Mouse (Mus musculus) midbrain, embryonic 12.5 days (tissue): ENCODE results near the gene Cadm4. TPM values are rescaled to one million over a fixed set of nuclear protein-coding genes. Genes with fewer than 3 reads are reported as not detected.

Experiments
- ATAC-seq: fragments of 200-750 bp; cut with Nextera tagmentation; 2 replicates; pipeline ENCODE4 v1.8.0; 2017; ENCODE audit warnings: low read depth, moderate TSS enrichment, moderate library complexity; ENCODE audit not compliant: low FRiP score
- H3K27ac ChIP-seq: fragments of 300-500 bp; sonication (generic); replicated peaks from 2 replicates; pipeline ENCODE4 v1.5.1; 2016; ENCODE audit warnings: mild to moderate bottlenecking
- H3K27me3 ChIP-seq: fragments of 300-500 bp; sonication (generic); 2 replicates; pipeline ENCODE4 v1.6.1; 2016; ENCODE audit warnings: mild to moderate bottlenecking
- H3K36me3 ChIP-seq: fragments of 300-500 bp; sonication (generic); 2 replicates; pipeline ENCODE4 v1.6.1; 2016
- H3K4me1 ChIP-seq: fragments of 300-500 bp; sonication (generic); 2 replicates; pipeline ENCODE4 v1.6.1; 2016
- H3K4me2 ChIP-seq: fragments of 300-500 bp; sonication (generic); replicated peaks from 2 replicates; pipeline ENCODE4 v1.6.1; 2016; ENCODE audit warnings: mild to moderate bottlenecking, moderate library complexity
- H3K4me3 ChIP-seq: fragments of 300-500 bp; sonication (generic); 2 replicates; pipeline ENCODE4 v1.5.1; 2016; ENCODE audit warnings: mild to moderate bottlenecking
- H3K9ac ChIP-seq: fragments of 300-500 bp; sonication (generic); replicated peaks from 2 replicates; pipeline ENCODE4 v1.6.1; 2016; ENCODE audit warnings: mild to moderate bottlenecking, moderate library complexity
- H3K9me3 ChIP-seq: fragments of 300-500 bp; sonication (generic); 2 replicates; pipeline ENCODE4 v1.6.1; 2016; ENCODE audit warnings: mild to moderate bottlenecking
- WGBS: fragments of 180-500 bp; shearing (Covaris S2); methylation state at CpG from one replicate; pipeline ENCODE4 v1.1.7; 2016; 5-methylcytosine and 5-hydroxymethylcytosine counted together
- polyA plus RNA-seq: library from polyadenylated mRNA; unstranded; fragments of >200 nt; fragmentation: Nextera tagmentation; extraction: Ambion mirVana; gene quantifications from 2 replicates; pipeline ENCODE4 v1.2.1, GENCODE M21; 2016

The Cadm4 gene
- polyA plus RNA-seq, 1 experiment from 2014 or later: 43.6 TPM

DNA sequence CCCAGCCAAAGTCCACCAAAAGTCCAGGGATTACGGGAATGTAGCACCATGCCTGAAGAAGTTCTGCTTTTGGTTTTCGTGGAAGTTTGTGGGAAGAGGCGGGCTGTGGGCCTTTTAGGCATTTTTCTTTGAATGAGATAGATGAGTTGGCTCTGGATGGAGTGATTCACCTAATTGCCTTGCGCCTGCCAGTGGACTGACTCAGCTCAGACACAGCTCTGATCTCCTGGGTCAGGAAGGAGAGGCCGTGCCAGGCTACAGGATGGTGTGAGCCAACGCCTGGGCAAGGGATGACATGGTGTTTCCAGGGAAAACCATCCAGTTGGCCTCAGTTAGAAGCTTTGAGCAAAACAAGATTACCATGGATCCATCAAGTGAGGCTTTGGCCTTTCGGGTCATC is 11.5 kb upstream of the Cadm4 start:
- Histone ChIP-seq H3K9ac (no peak overlapping the region), H3K9me3 (no peaks in the 10 kb centered on the region; the same call in 1 of the 2 replicates), H3K4me2 (no peak overlapping the region), H3K4me1 (0 out of 2 replicates have a peak, but pooled peaks cover 2% of the 10 kb centered on the region), H3K36me3 (no peaks in the 10 kb centered on the region), H3K4me3 (no peak overlapping the region), H3K27me3 (no peaks in the 10 kb centered on the region), H3K27ac (no peak overlapping the region)
- WGBS: 95% methylated on average over 7 of the region's 7 CpGs
- ATAC-seq: no peak

DNA sequence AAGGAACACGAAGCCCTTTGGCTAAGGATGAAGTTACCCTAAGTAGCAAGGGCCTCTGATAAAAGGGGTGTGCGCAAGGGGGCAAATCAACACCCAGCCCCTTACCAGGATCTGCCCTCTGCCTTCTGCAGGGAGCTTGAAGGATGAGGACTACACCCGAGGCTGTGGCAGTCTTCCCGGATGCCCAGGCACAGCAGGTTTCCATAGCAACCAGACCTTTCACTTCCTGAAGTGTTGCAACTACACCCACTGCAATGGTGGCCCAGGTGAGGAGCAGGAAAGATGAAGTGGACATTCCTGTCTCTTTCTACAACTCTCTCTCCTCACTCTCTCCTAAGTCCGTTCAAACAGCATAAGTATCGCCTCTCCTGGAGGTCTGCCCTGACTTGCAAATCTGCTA is 9.4 kb upstream of the Cadm4 start:
- H3K27me3 ChIP-seq: no peaks in the 10 kb centered on the region
- H3K4me1 ChIP-seq: 0 out of 2 replicates have a peak, but pooled peaks cover 3% of the 10 kb centered on the region
- no peak overlapping the region for H3K4me3 ChIP-seq
- H3K4me2 ChIP-seq: no peak overlapping the region
- H3K9ac ChIP-seq: no peak overlapping the region
- WGBS: 84% methylated on average over 6 of the region's 6 CpGs
- H3K36me3 ChIP-seq: no peaks in the 10 kb centered on the region
- no peaks in the 10 kb centered on the region; the same call in 1 of the 2 replicates for H3K9me3 ChIP-seq
- ATAC-seq: no peak
- H3K27ac ChIP-seq: no peak overlapping the region

DNA sequence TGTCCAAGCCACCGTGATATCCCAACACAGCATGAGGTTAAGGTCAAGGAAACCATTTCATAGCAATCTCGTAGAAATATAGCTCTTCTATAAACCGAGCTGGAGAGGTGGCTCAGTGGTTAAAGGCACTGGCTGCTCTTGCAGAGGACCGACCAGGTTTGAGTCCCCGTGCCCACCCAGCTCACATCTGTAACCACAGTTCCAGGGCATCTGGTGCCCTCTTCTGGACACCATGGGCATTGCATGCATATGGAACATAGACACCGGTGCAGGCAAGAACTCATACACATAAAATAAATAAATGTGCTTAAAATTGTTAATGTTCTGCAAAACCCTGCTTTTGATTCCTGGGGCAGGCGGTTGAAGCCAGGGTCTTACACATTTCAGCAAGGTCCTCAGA is 8.9 kb upstream of the Cadm4 start:
- H3K27ac ChIP-seq: no peak overlapping the region
- no peak for ATAC-seq
- WGBS: 79% methylated on average over 7 of the region's 7 CpGs
- no peak overlapping the region for H3K4me2 ChIP-seq
- no peak overlapping the region for H3K9ac ChIP-seq
- H3K9me3 ChIP-seq: no peaks in the 10 kb centered on the region; the same call in 1 of the 2 replicates
- H3K36me3 ChIP-seq: no peaks in the 10 kb centered on the region
- H3K4me1 ChIP-seq: 0 out of 2 replicates have a peak, but pooled peaks cover 3% of the 10 kb centered on the region
- H3K4me3 ChIP-seq: no peak overlapping the region
- no peaks in the 10 kb centered on the region; the same call in 1 of the 2 replicates for H3K27me3 ChIP-seq

DNA sequence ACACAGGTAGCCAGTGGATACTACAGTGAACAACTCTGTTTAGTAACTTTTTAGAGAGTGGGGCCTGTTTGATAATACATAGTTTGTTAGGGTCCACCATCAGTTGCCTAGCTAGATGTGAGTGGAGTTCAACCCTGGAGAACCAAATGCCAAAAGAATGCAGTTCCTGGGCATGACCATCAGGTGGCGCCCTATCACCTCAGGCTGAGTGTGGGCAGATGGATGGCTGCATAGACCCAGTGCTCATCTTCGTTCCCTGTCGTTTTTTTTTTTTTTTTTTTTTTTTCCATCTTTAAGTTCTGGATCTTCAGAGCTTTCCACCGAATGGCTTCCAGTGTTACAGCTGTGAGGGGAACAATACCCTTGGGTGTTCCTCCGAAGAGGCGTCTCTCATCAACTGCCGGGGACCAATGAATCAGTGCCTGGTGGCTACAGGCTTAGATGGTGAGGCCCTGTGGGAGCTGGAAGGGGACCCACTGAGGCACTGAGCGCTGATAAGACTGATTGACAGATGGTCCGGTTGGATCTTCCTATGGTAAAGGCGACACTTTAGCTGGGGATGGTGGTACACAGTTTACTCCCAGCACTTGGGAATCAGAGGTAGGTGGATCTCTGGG is 7.8 kb upstream of the Cadm4 start:
- WGBS: 47% methylated on average over 10 of the region's 10 CpGs
- peak; percentile 61; the same call in 1 of the 2 replicates for ATAC-seq

DNA sequence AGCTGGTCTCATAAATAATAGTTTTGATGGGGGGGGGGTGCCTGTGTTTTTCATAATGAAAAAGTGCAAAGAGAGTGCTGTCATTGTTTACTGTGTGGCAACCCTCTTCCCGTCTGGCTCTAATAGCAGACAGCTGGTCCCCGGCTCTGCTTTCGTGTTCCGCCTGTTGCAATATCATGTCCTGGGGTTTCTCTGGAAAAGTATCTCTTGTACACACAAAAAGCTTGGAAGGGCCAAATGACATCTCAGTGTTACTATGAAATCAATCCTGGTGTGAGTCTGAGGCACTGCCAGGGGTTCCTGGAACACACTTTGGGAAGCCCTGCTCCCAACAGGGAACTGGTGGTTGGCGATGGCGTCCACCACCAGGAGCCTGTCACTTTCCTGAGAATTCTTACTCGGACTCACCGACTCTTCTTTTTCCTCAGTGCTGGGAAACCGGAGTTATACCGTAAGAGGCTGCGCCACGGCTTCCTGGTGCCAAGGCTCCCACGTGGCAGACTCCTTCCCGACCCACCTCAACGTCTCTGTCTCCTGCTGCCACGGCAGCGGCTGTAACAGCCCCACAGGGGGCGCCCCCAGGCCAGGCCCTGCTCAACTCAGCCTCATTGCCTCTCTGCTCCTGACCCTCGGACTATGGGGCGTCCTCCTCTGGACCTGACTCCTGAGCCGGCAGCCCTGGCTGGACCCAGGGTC is 6.9 kb upstream of the Cadm4 start:
- Histone ChIP-seq H3K27ac (no peak overlapping the region), H3K9me3 (no peaks in the 10 kb centered on the region), H3K4me3 (no peak overlapping the region), H3K9ac (no peak overlapping the region), H3K36me3 (no peaks in the 10 kb centered on the region), H3K4me2 (no peak overlapping the region), H3K4me1 (peaks cover 12% of the 10 kb centered on the region), H3K27me3 (peaks cover 19% of the 10 kb centered on the region)
- 45% methylated on average over 20 of the region's 21 CpGs for WGBS
- no peak for ATAC-seq

More for the DNA sequence above, 7.8 kb upstream of the Cadm4 start:
- Histone ChIP-seq H3K4me3 (no peak overlapping the region), H3K4me2 (no peak overlapping the region), H3K36me3 (no peaks in the 10 kb centered on the region), H3K27me3 (peaks cover 10% of the 10 kb centered on the region; the same call in 1 of the 2 replicates), H3K9ac (no peak overlapping the region), H3K9me3 (no peaks in the 10 kb centered on the region; the same call in 1 of the 2 replicates), H3K4me1 (0 out of 2 replicates have a peak, but pooled peaks cover 3% of the 10 kb centered on the region), H3K27ac (no peak overlapping the region)

DNA sequence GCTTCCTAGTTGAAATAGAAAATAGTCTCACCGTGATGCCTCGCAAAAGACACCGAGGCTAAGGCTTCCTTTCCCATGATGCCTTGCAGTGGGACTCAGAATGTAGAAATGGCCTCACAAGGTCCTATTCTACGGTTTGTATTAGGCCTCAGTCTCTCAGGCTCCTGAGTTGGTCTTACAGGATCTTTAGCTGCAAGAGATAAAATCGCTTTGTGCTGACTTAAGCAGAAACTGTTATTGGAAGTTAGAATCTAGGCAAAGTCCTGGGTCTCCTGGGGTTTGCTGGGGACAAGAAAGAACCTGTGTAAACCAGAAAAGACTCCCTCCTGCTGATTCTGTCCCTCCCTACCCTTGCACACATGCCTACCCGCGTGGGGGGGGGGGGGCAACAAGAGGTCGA is 5.5 kb upstream of the Cadm4 start:
- WGBS: 76% methylated on average over 8 of the region's 8 CpGs
- no peaks in the 10 kb centered on the region for H3K9me3 ChIP-seq
- no peaks in the 10 kb centered on the region for H3K36me3 ChIP-seq
- H3K4me1 ChIP-seq: peaks cover 23% of the 10 kb centered on the region
- H3K27ac ChIP-seq: no peak overlapping the region
- ATAC-seq: no peak
- no peak overlapping the region for H3K9ac ChIP-seq
- peaks cover 33% of the 10 kb centered on the region for H3K27me3 ChIP-seq
- H3K4me3 ChIP-seq: no peak overlapping the region
- no peak overlapping the region for H3K4me2 ChIP-seq

DNA sequence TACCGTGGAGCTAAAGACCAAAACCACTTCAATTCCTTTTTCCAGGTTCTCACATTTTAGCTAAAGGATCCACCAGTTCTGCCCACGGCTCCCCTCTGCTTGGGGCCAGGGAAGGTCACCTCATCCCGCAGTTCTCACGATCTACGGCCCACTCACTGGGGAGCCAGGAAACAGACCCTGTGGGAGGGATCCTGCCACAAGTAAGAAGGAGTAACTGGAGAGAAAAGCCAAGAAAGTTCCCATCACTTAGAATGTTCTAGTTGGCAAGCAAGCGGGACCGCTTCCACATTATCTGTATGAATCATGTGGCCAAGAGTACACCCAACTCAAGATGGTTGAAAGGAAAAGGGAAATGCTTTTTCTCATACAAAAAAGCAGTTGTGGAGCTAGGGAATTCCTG is 5.0 kb upstream of the Cadm4 start:
- Histone ChIP-seq H3K4me3 (no peak overlapping the region), H3K4me1 (peaks cover 26% of the 10 kb centered on the region), H3K4me2 (no peak overlapping the region), H3K27me3 (peaks cover 36% of the 10 kb centered on the region), H3K9ac (no peak overlapping the region), H3K9me3 (no peaks in the 10 kb centered on the region), H3K36me3 (no peaks in the 10 kb centered on the region), H3K27ac (no peak overlapping the region)
- ATAC-seq: no peak
- WGBS: 86% methylated on average over 7 of the region's 7 CpGs

DNA sequence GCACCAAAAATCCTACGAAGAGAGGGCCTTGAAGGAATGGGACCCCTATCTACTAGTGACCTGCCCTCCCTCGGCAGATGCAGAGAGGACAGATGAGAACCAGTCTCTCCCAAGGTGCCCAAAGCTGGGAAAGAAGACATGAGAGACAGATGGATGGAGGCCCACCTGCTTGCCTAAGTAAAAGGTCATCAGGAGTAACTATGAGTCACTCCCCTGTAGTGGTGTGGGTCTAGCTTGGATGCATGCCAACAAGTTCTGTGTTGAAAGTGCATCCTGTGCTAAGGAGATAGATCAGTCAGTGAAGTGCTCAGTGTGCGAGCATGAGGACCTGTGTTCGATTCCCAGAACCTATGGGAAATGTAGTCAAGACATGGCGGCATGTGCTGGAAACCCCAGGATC is 2.9 kb upstream of the Cadm4 start:
- Histone ChIP-seq H3K9me3 (no peaks in the 10 kb centered on the region), H3K9ac (no peak overlapping the region), H3K36me3 (no peaks in the 10 kb centered on the region), H3K4me1 (peaks cover 37% of the 10 kb centered on the region), H3K4me2 (no peak overlapping the region), H3K27me3 (peaks cover 36% of the 10 kb centered on the region), H3K27ac (no peak overlapping the region), H3K4me3 (no peak overlapping the region)
- WGBS: 90% methylated on average over 5 of the region's 5 CpGs
- no peak for ATAC-seq

DNA sequence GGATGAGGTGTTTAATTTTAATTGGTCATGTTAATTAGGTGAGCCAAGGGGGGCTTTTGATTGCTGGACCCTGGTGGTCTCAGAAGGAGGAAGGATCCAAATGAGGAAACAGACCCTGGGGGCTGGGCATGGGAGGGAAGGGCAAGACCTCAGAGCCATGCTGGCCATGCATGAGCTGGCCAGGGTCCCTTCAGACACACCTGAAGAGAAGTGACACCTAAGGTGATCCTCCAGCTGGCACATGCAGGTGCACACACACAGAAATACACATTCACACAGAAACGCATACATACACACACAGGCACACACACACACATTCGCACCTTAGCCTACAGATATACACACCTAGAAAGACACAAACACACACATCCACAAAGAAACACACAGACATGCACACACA is 2.1 kb upstream of the Cadm4 start:
- H3K36me3 ChIP-seq: no peaks in the 10 kb centered on the region
- ATAC-seq: no peak
- peak overlapping the region; percentile 24; the same call in 1 of the 2 replicates for H3K9ac ChIP-seq
- H3K27me3 ChIP-seq: peaks cover 36% of the 10 kb centered on the region
- no peak overlapping the region for H3K27ac ChIP-seq
- peaks cover 45% of the 10 kb centered on the region for H3K4me1 ChIP-seq
- H3K9me3 ChIP-seq: no peaks in the 10 kb centered on the region
- WGBS: 86% methylated on average over 2 of the region's 2 CpGs
- H3K4me3 ChIP-seq: no peak overlapping the region
- 0 out of 2 replicates have a peak overlapping the region, but pooled peaks have one; percentile 92 for H3K4me2 ChIP-seq

DNA sequence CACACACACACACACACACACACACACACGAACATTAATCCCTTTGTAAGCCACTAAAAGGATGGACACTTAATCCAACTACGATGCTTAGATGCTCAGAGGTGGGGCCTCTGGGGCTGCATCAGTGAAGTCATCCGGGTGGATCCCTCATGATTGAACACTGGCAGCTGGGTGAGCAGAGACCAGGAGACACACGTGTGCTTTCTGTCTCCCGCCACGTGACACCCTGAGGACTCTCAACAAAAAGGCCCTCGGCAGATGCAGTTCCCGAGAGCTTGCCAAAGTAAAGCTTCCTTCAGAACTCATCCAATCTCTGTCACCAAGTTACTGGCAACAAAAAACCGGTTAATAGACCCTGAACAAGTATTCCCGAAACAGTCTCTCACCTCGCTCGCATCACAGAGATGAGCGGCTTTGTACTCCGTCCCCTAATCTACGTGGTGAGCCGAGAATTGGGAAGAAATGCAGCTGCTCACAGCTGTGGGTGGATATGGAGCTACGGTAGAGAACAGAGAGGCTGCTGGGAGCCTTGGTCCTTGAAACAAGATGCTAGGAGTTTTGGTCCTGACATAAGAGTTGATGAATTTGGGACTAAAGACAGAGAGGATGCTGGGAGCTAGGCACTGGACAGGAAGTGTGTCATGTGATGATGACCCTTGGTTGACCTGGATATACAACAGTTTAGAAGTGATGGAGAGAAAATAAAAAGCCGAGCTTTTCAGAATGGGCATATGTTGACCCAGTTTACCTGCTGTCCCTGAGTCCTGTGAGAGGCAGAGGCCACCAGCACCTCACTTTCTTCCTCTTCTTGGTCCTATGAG is 1.5 kb upstream of the Cadm4 start:
- H3K27me3 ChIP-seq: peaks cover 36% of the 10 kb centered on the region
- 61% methylated on average over 18 of the region's 18 CpGs for WGBS
- H3K4me1 ChIP-seq: peaks cover 49% of the 10 kb centered on the region
- peak overlapping the region; percentile 24; the same call in 1 of the 2 replicates for H3K9ac ChIP-seq
- ATAC-seq: no peak
- H3K4me3 ChIP-seq: peak overlapping the region; percentile 89; the same call in 1 of the 2 replicates
- H3K27ac ChIP-seq: no peak overlapping the region
- H3K9me3 ChIP-seq: no peaks in the 10 kb centered on the region
- no peaks in the 10 kb centered on the region for H3K36me3 ChIP-seq
- peak overlapping the region; percentile 92 for H3K4me2 ChIP-seq

DNA sequence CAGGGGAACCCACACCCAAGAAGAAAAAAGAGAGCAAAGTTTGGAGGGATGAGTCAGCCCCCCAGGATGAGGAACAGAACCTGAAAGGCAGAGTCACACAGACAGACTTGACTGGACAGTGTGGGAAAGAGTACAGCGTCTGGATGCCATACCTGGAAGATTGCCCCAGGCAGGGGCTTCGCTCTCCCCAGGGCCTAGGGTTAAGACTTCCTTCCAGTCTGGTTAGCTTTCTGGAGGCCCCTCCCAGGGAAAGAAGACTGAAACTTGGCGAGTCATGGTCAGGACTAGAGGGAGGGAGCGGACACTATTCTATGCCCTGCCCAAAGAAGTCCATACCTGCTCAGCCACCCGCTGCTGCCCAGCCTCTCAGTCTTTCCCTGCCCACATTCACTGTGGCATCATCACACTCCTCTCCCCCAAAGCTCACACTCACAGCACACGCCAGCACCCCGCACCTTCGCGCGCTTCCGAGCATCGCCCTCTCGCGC is 793 bp upstream of the Cadm4 start:
- ATAC-seq: peak; percentile 21
- peak overlapping the region; percentile 92 for H3K4me2 ChIP-seq
- peak overlapping the region; percentile 95 for H3K9ac ChIP-seq
- H3K36me3 ChIP-seq: no peaks in the 10 kb centered on the region
- H3K9me3 ChIP-seq: no peaks in the 10 kb centered on the region
- no peak overlapping the region; the same call in 1 of the 2 replicates for H3K27ac ChIP-seq
- H3K4me3 ChIP-seq: peak overlapping the region; percentile 89
- 13% methylated on average over 14 of the region's 14 CpGs for WGBS
- H3K27me3 ChIP-seq: peaks cover 36% of the 10 kb centered on the region
- peaks cover 56% of the 10 kb centered on the region for H3K4me1 ChIP-seq
